Mouse (Mus musculus): Measurements from ENCODE around the gene D630003M21Rik.

GRCm38 (mm10) chr2:158245072-158245817 is 16.2 kb upstream of the D630003M21Rik start:
- TF ChIP-seq POLR2A (IDR thresholded peaks at IDR 0.05; ENCODE audit: extremely low read depth, insufficient read depth, low read length) (no peak), CTCF (IDR thresholded peaks at IDR 0.05; ENCODE audit: low read depth, low read length) (no peak)
